Mouse (Mus musculus) spleen, adult 2 months (tissue): Measurements from ENCODE around the gene Zfp688. TPM values are rescaled to one million over a fixed set of nuclear protein-coding genes. Genes with fewer than 3 reads are reported as not detected.
A peak's percentile ranks its signal among the peaks of the same experiment; 100 is the strongest.
"Not testable (repeated sequence)": the region's sequence is repeated elsewhere in the genome, so short reads cannot be mapped to it uniquely, and the experiment has no call there.

Experiments
- DNase-seq, 2 experiments: peaks; one replicate each; pipeline versions ENCODE4 v3.0.0 to v3.0.0-alpha.2; 2012 to 2021; ENCODE audit warnings: low spot score in 2 of 2, low read depth in 1 of 2
- H3K27ac ChIP-seq: fragments of 200-500 bp; 2 replicates; pipeline ENCODE4 v1.5.1; 2012; ENCODE audit warnings: low read length, inconsistent platforms; ENCODE audit not compliant: insufficient read depth
- H3K27me3 ChIP-seq: fragments of 200-500 bp; 2 replicates; pipeline ENCODE4 v1.6.1; 2012; ENCODE audit warnings: mild to moderate bottlenecking, moderate library complexity, low read length, inconsistent platforms; ENCODE audit not compliant: control insufficient read depth, insufficient read depth
- H3K36me3 ChIP-seq: fragments of 200-500 bp; 2 replicates; pipeline ENCODE4 v1.6.1; 2012; ENCODE audit warnings: mild to moderate bottlenecking, low read length, inconsistent platforms; ENCODE audit not compliant: control insufficient read depth, insufficient read depth
- H3K4me1 ChIP-seq: fragments of 200-500 bp; 2 replicates; pipeline ENCODE4 v1.6.1; 2011; ENCODE audit warnings: inconsistent platforms; ENCODE audit not compliant: control insufficient read depth, insufficient read depth, insufficient read length
- H3K4me3 ChIP-seq: fragments of 200-500 bp; 2 replicates; pipeline ENCODE4 v1.5.1; 2011; ENCODE audit warnings: mild to moderate bottlenecking, inconsistent platforms; ENCODE audit not compliant: insufficient read depth, insufficient read length; ENCODE audit errors: extremely low read depth
- CTCF ChIP-seq: fragments of 200-500 bp; IDR thresholded peaks from 2 replicates; pipeline ENCODE4 v1.5.1; 2011; ENCODE audit warnings: mild to moderate bottlenecking, inconsistent platforms; ENCODE audit not compliant: insufficient read depth, insufficient read length, insufficient replicate concordance; ENCODE audit errors: extremely low read depth
- POLR2A ChIP-seq: fragments of 200-500 bp; IDR thresholded peaks from 2 replicates; pipeline ENCODE4 v1.6.1; 2011; ENCODE audit warnings: low read depth, low read length, inconsistent platforms
- WGBS: fragments of 180-500 bp; shearing (Covaris S2); methylation state at CpG from one replicate; pipeline ENCODE4 v1.1.7; 2018; 5-methylcytosine and 5-hydroxymethylcytosine counted together
- polyA plus RNA-seq: library from polyadenylated mRNA; depleted of rRNA; stranded (reverse); fragments of >200 nt; gene quantifications from 2 replicates; pipeline ENCODE4 v1.2.3, GENCODE M21; 2012

Zfp688 gene
- polyA plus RNA-seq, 1 experiment, result 24.9 TPM

DNA sequence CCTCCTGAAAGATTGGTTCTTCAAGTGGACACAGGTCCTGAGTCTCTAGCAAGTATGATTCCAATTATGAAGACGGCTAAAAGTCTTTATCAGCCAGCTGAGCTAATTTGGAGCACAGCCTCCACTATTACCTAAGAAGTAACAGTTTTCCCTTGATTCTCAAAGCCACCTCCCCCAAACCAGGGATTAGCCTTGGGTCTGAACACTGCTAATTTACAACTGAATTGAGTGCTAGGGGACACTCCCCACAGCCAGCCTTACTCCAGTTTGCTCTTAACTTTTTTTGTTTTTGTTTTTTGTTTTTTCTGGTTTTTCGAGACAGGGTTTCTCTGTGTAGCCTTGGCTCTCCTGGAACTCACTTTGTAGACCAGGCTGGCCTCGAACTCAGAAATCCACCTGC is 43.3 kb upstream of the Zfp688 start:
- WGBS, result 93% methylated on average over 3 of the region's 3 CpGs
- Histone ChIP-seq H3K27ac (no peak overlapping the region), H3K36me3 (peaks cover 7% of the 10 kb centered on the region), H3K27me3 (no peaks in the 10 kb centered on the region), H3K4me1 (peaks cover 3% of the 10 kb centered on the region; the same call in 1 of the 2 replicates), H3K4me3 (no peak overlapping the region)
- no peak for TF ChIP-seq CTCF
- no peak for TF ChIP-seq POLR2A
- no peak for DNase-seq

GRCm38 (mm10) chr7:127459311-127459710 is 37.4 kb upstream of the Zfp688 start, which contains the start of gene Prr14:
Gene Prr14 (plus strand): TSS chr7:127459611.
- not testable (repeated sequence) for H3K4me1 ChIP-seq, DNase-seq, H3K27me3 ChIP-seq, H3K4me3 ChIP-seq, H3K27ac ChIP-seq
- 95% methylated on average over 8 of the region's 8 CpGs for WGBS
- peaks cover 11% of the 10 kb centered on the region for H3K36me3 ChIP-seq

GRCm38 (mm10) chr7:127458371-127459122 is 36.7 kb upstream of the Zfp688 start:
- not testable (repeated sequence) for H3K4me1 ChIP-seq, DNase-seq, H3K4me3 ChIP-seq, H3K27me3 ChIP-seq, H3K27ac ChIP-seq
- H3K36me3 ChIP-seq, result peaks cover 11% of the 10 kb centered on the region
- WGBS, result 84% methylated on average over 3 of the region's 3 CpGs

GRCm38 (mm10) chr7:127454905-127455304 is 33.0 kb upstream of the Zfp688 start:
- H3K27ac ChIP-seq, result no peak overlapping the region
- peaks cover 10% of the 10 kb centered on the region for H3K36me3 ChIP-seq
- no peak for DNase-seq
- no peaks in the 10 kb centered on the region for H3K4me1 ChIP-seq
- no peak for TF ChIP-seq CTCF
- TF ChIP-seq POLR2A, result no peak
- H3K4me3 ChIP-seq, result no peak overlapping the region
- 96% methylated on average over 7 of the region's 7 CpGs for WGBS
- H3K27me3 ChIP-seq, result no peaks in the 10 kb centered on the region

- Histone ChIP-seq H3K4me1 (0 out of 2 replicates have a peak, but pooled peaks cover 5% of the 10 kb centered on the region), H3K27ac (no peak overlapping the region), H3K36me3 (peaks cover 10% of the 10 kb centered on the region), H3K4me3 (no peak overlapping the region), H3K27me3 (no peaks in the 10 kb centered on the region)
- no peak for TF ChIP-seq CTCF
- no peak for TF ChIP-seq POLR2A
- DNase-seq, result no peak
- 96% methylated on average over 2 of the region's 2 CpGs for WGBS
Observed at GRCm38 (mm10) chr7:127453056-127453455, 31.2 kb upstream of the Zfp688 start.

DNA sequence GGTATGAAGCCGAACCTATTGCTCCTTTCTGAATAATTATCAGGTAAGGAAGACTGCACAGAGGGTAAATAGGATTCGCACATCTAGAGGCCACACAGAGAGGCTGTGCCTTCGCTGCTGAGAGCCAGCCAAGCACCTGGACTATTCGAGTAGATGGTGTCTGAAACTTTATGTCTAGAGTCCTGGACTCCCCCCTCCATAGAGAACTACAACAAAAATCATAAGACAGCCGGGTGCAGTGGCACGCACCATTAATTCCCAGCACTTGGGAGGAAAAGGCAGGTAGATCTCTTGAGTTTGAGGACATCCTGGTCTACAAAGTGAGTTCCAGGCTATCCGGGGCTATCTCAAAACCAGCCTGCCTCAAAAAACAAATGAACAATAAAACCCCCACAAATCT is 28.1 kb upstream of the Zfp688 start:
- Histone ChIP-seq H3K4me1 (0 out of 2 replicates have a peak, but pooled peaks cover 5% of the 10 kb centered on the region), H3K27ac (no peak overlapping the region), H3K36me3 (peaks cover 4% of the 10 kb centered on the region; the same call in 1 of the 2 replicates), H3K27me3 (no peaks in the 10 kb centered on the region), H3K4me3 (no peak overlapping the region)
- TF ChIP-seq CTCF (no peak), POLR2A (no peak)
- 81% methylated on average over 7 of the region's 7 CpGs for WGBS
- no peak for DNase-seq

- peak within 1 kb of the TSS; percentile 79 for H3K4me3 ChIP-seq
- H3K27me3 ChIP-seq, result no peaks in the 10 kb centered on the region
- peak; percentile 88 to 97 for DNase-seq
- WGBS, result under 1% methylated on average over 54 of the region's 54 CpGs
- no peak for TF ChIP-seq CTCF
- TF ChIP-seq POLR2A, result no peak; the same call in 1 of the 2 replicates
- H3K27ac ChIP-seq, result peak within 1 kb of the TSS; percentile 87
- H3K36me3 ChIP-seq, result peaks cover 11% of the 10 kb centered on the region
- H3K4me1 ChIP-seq, result 0 out of 2 replicates have a peak, but pooled peaks cover 5% of the 10 kb centered on the region
Observed at GRCm38 (mm10) chr7:127448521-127449300, 26.8 kb upstream of the Zfp688 start, which contains the start of gene Zfp689. Gene Zfp689 (minus strand): TSS chr7:127449158.
